Mouse (Mus musculus): ENCODE measurements around the gene Cmtm8. TPM values are rescaled to one million over a fixed set of nuclear protein-coding genes. Genes with fewer than 3 reads are reported as not detected.

Gene Cmtm8
- polyA plus RNA-seq, 1 experiment = 8.2 TPM

DNA sequence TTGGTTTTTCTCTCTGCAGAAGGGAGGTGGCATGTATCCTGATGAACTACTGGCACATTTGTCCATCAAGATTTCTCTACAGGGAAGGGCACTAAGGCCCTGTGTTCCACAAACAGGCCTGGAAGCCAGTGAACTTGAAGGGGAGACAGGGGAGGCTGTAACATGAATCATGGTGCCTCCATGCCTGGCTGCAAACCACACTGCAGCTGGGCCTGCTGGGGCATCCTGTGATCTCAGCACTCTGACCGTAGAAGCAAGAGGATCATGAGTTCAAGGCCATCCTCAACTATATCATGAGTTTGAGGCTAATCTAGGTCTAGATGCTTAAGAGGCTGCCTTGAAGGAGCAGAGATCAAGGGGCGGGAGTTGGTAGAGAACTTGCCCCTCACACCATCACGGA, 67.6 kb downstream of the Cmtm8 start:
- no peaks in the 10 kb centered on the region for H3K36me3 ChIP-seq (ENCODE audit: control insufficient read depth, insufficient read depth, low read length, poor library complexity, severe bottlenecking)
- H3K27ac ChIP-seq (ENCODE audit: insufficient read depth, low read length) = no peak overlapping the region
- H3K27me3 ChIP-seq (ENCODE audit: control insufficient read depth, insufficient read depth, low read length, poor library complexity, severe bottlenecking) = no peaks in the 10 kb centered on the region
- no peak overlapping the region for H3K9ac ChIP-seq (ENCODE audit: low read depth, poor library complexity, severe bottlenecking)
- H3K9me3 ChIP-seq (replicated peaks; ENCODE audit: control insufficient read depth, insufficient read depth, low read length, poor library complexity, severe bottlenecking) = no peaks in the 10 kb centered on the region
- no peak overlapping the region for H3K4me3 ChIP-seq (ENCODE audit: low read depth, low read length)
- TF ChIP-seq EP300 (IDR thresholded peaks at IDR 0.05; ENCODE audit: insufficient read depth, low read depth, low read length) = no peak
- no peak for TF ChIP-seq POLR2A (IDR thresholded peaks at IDR 0.05; ENCODE audit: insufficient read depth, low read length)
- TF ChIP-seq CTCF (IDR thresholded peaks at IDR 0.05; ENCODE audit: low read depth, low read length) = no peak
- H3K4me1 ChIP-seq (ENCODE audit: control insufficient read depth, insufficient read depth, low read length) = no peaks in the 10 kb centered on the region

DNA sequence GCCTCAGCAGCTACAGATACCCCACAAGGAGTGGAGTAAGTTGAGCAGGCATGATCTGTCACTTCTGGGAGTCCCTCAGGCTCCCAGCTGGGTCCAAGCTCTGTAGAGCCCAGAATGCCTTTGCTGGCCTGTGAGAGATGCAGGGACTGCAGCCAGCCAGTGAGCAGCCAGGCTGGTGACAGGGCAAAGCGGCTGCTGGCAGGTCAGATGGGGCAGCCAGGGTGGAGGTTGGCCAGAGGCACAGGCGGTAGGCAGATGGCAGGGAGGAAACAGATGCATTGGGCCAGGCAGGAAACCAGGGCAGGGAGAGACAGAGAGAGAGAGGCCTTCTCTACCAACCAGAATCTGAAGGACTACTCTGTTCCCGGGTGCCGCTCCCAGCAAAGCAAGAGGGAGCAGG, 68.7 kb downstream of the Cmtm8 start:
- no peak for TF ChIP-seq POLR2A (IDR thresholded peaks at IDR 0.05; ENCODE audit: insufficient read depth, low read length)
- TF ChIP-seq EP300 (IDR thresholded peaks at IDR 0.05; ENCODE audit: insufficient read depth, low read depth, low read length) = no peak
- no peak for TF ChIP-seq CTCF (IDR thresholded peaks at IDR 0.05; ENCODE audit: low read depth, low read length)
- H3K4me3 ChIP-seq (ENCODE audit: low read depth, low read length) = no peak overlapping the region
- no peaks in the 10 kb centered on the region for H3K27me3 ChIP-seq (ENCODE audit: control insufficient read depth, insufficient read depth, low read length, poor library complexity, severe bottlenecking)
- no peak overlapping the region for H3K9ac ChIP-seq (ENCODE audit: low read depth, poor library complexity, severe bottlenecking)
- no peaks in the 10 kb centered on the region for H3K4me1 ChIP-seq (ENCODE audit: control insufficient read depth, insufficient read depth, low read length)
- H3K9me3 ChIP-seq (replicated peaks; ENCODE audit: control insufficient read depth, insufficient read depth, low read length, poor library complexity, severe bottlenecking) = no peaks in the 10 kb centered on the region
- no peak overlapping the region for H3K27ac ChIP-seq (ENCODE audit: insufficient read depth, low read length)
- no peaks in the 10 kb centered on the region for H3K36me3 ChIP-seq (ENCODE audit: control insufficient read depth, insufficient read depth, low read length, poor library complexity, severe bottlenecking)

GRCm38 (mm10) chr9:114774629-114775028, 69.3 kb downstream of the Cmtm8 start:
- H3K36me3 ChIP-seq (ENCODE audit: control insufficient read depth, insufficient read depth, low read length, poor library complexity, severe bottlenecking) = no peaks in the 10 kb centered on the region
- H3K9ac ChIP-seq (ENCODE audit: low read depth, poor library complexity, severe bottlenecking) = no peak overlapping the region
- H3K27me3 ChIP-seq (ENCODE audit: control insufficient read depth, insufficient read depth, low read length, poor library complexity, severe bottlenecking) = no peaks in the 10 kb centered on the region
- H3K4me1 ChIP-seq (ENCODE audit: control insufficient read depth, insufficient read depth, low read length) = no peaks in the 10 kb centered on the region
- no peak for TF ChIP-seq CTCF (IDR thresholded peaks at IDR 0.05; ENCODE audit: low read depth, low read length)
- TF ChIP-seq EP300 (IDR thresholded peaks at IDR 0.05; ENCODE audit: insufficient read depth, low read depth, low read length) = no peak
- H3K4me3 ChIP-seq (ENCODE audit: low read depth, low read length) = no peak overlapping the region
- no peaks in the 10 kb centered on the region for H3K9me3 ChIP-seq (replicated peaks; ENCODE audit: control insufficient read depth, insufficient read depth, low read length, poor library complexity, severe bottlenecking)
- H3K27ac ChIP-seq (ENCODE audit: insufficient read depth, low read length) = no peak overlapping the region

GRCm38 (mm10) chr9:114771565-114771964, 72.4 kb downstream of the Cmtm8 start:
- TF ChIP-seq EP300 (IDR thresholded peaks at IDR 0.05; ENCODE audit: insufficient read depth, low read depth, low read length) (no peak), CTCF (IDR thresholded peaks at IDR 0.05; ENCODE audit: low read depth, low read length) (no peak), POLR2A (IDR thresholded peaks at IDR 0.05; ENCODE audit: insufficient read depth, low read length) (no peak)
- Histone ChIP-seq H3K9me3 (replicated peaks; ENCODE audit: control insufficient read depth, insufficient read depth, low read length, poor library complexity, severe bottlenecking) (no peaks in the 10 kb centered on the region), H3K4me3 (ENCODE audit: low read depth, low read length) (no peak overlapping the region)

DNA sequence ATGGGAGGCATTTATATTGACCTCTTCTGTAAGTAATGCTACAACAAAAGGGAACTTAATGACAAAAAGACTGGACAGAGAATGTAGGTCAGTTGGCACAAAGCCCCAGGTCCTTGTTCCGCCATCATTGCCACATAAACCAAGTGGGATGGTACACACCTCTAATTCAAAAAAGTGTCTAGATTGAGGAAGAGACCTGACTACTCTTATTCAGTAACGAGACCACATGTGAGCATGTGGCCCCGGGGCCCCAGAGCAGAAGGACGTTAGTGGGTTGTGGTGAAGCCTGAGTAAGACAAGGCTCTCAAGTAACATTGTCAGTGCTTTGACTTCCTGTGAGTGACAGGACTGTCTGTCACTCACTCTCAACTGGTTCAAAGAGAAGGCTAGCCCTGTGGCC, 73.7 kb downstream of the Cmtm8 start:
- no peak overlapping the region for H3K27ac ChIP-seq (ENCODE audit: insufficient read depth, low read length)
- TF ChIP-seq CTCF (IDR thresholded peaks at IDR 0.05; ENCODE audit: low read depth, low read length) = no peak
- TF ChIP-seq POLR2A (IDR thresholded peaks at IDR 0.05; ENCODE audit: insufficient read depth, low read length) = no peak
- no peak for TF ChIP-seq EP300 (IDR thresholded peaks at IDR 0.05; ENCODE audit: insufficient read depth, low read depth, low read length)
- no peaks in the 10 kb centered on the region for H3K36me3 ChIP-seq (ENCODE audit: control insufficient read depth, insufficient read depth, low read length, poor library complexity, severe bottlenecking)
- H3K4me1 ChIP-seq (ENCODE audit: control insufficient read depth, insufficient read depth, low read length) = no peaks in the 10 kb centered on the region
- no peak overlapping the region for H3K4me3 ChIP-seq (ENCODE audit: low read depth, low read length)
- H3K9me3 ChIP-seq (replicated peaks; ENCODE audit: control insufficient read depth, insufficient read depth, low read length, poor library complexity, severe bottlenecking) = no peaks in the 10 kb centered on the region
- H3K9ac ChIP-seq (ENCODE audit: low read depth, poor library complexity, severe bottlenecking) = no peak overlapping the region
- no peaks in the 10 kb centered on the region for H3K27me3 ChIP-seq (ENCODE audit: control insufficient read depth, insufficient read depth, low read length, poor library complexity, severe bottlenecking)

More at GRCm38 (mm10) chr9:114771565-114771964, 72.4 kb downstream of the Cmtm8 start:
- Histone ChIP-seq H3K9ac (ENCODE audit: low read depth, poor library complexity, severe bottlenecking) (no peak overlapping the region), H3K27ac (ENCODE audit: insufficient read depth, low read length) (no peak overlapping the region), H3K4me1 (ENCODE audit: control insufficient read depth, insufficient read depth, low read length) (no peaks in the 10 kb centered on the region), H3K27me3 (ENCODE audit: control insufficient read depth, insufficient read depth, low read length, poor library complexity, severe bottlenecking) (no peaks in the 10 kb centered on the region), H3K36me3 (ENCODE audit: control insufficient read depth, insufficient read depth, low read length, poor library complexity, severe bottlenecking) (no peaks in the 10 kb centered on the region)

- no peaks in the 10 kb centered on the region for H3K9me3 ChIP-seq (replicated peaks; ENCODE audit: control insufficient read depth, insufficient read depth, low read length, poor library complexity, severe bottlenecking)
- H3K9ac ChIP-seq (ENCODE audit: low read depth, poor library complexity, severe bottlenecking) = no peak overlapping the region
- H3K27me3 ChIP-seq (ENCODE audit: control insufficient read depth, insufficient read depth, low read length, poor library complexity, severe bottlenecking) = no peaks in the 10 kb centered on the region
- TF ChIP-seq POLR2A (IDR thresholded peaks at IDR 0.05; ENCODE audit: insufficient read depth, low read length) (no peak), CTCF (IDR thresholded peaks at IDR 0.05; ENCODE audit: low read depth, low read length) (no peak), EP300 (IDR thresholded peaks at IDR 0.05; ENCODE audit: insufficient read depth, low read depth, low read length) (no peak)
- H3K36me3 ChIP-seq (ENCODE audit: control insufficient read depth, insufficient read depth, low read length, poor library complexity, severe bottlenecking) = no peaks in the 10 kb centered on the region
- H3K4me3 ChIP-seq (ENCODE audit: low read depth, low read length) = no peak overlapping the region
- H3K4me1 ChIP-seq (ENCODE audit: control insufficient read depth, insufficient read depth, low read length) = no peaks in the 10 kb centered on the region
- H3K27ac ChIP-seq (ENCODE audit: insufficient read depth, low read length) = no peak overlapping the region
These were observed 75.9 kb downstream of the Cmtm8 start for GRCm38 (mm10) chr9:114768066-114768465.
